24 mouse cellular contexts compared by ENCODE assay signal in genomic region chr11:104007246-104007645, GRCm38 (mm10). TPM values are rescaled to one million over a fixed set of nuclear protein-coding genes. Genes with fewer than 3 reads are reported as not detected.
A peak's percentile ranks its signal among the peaks of the same experiment; 100 is the strongest.
DNase-seq lines count a peak whose midpoint lies in the region; ATAC-seq and TF ChIP-seq lines count a peak whose summit lies in the region.
"Had no signal": no experiment of that assay in that cellular context is flagged by ENCODE, and none has a peak within 500 bp of the region (broad histone marks: within the 10 kb centered on the region; RNA-seq: fewer than 3 reads in every experiment).

No protein-coding gene starts in this region.

- no peak for TF ChIP-seq CTCF in ES-Bruce4 (IDR thresholded peaks at IDR 0.05; ENCODE audit: low read depth, low read length)
- TF ChIP-seq CTCF in olfactory bulb, adult 2 months (IDR thresholded peaks at IDR 0.05; ENCODE audit: insufficient read depth, low read depth, low read length): no peak
- TF ChIP-seq CTCF in forebrain, postnatal 0 days (IDR thresholded peaks at IDR 0.05; ENCODE audit: low read depth): no peak

- no peak overlapping the region for H3K4me2 ChIP-seq in forebrain, postnatal 0 days (ENCODE audit: low read depth)
- H3K4me2 ChIP-seq: embryonic facial prominence, embryonic 13.5 days; embryonic facial prominence, embryonic 15.5 days; forebrain, embryonic 12.5 days had no signal

- TF ChIP-seq EP300 in ES-Bruce4 (IDR thresholded peaks at IDR 0.05; ENCODE audit: insufficient read depth, low read depth, low read length): no peak

- peak overlapping the region; percentile 51 for H3K27ac ChIP-seq in ES-Bruce4 (ENCODE audit: insufficient read depth, low read length)
- peak overlapping the region; percentile 42 for H3K27ac ChIP-seq in olfactory bulb, adult 2 months (ENCODE audit: insufficient read depth, low read depth, low read length)
- H3K27ac ChIP-seq in forebrain, postnatal 0 days (ENCODE audit: low read depth, low read length): no peak overlapping the region
- H3K27ac ChIP-seq: embryonic facial prominence, embryonic 13.5 days; embryonic facial prominence, embryonic 15.5 days; forebrain, embryonic 10.5 days; forebrain, embryonic 12.5 days had no signal

- no peak overlapping the region for H3K9ac ChIP-seq in ES-Bruce4 (ENCODE audit: low read depth, poor library complexity, severe bottlenecking)
- H3K9ac ChIP-seq in forebrain, postnatal 0 days: no peak overlapping the region
- H3K9ac ChIP-seq: embryonic facial prominence, embryonic 13.5 days; embryonic facial prominence, embryonic 15.5 days; forebrain, embryonic 12.5 days had no signal

- no peak for ATAC-seq in forebrain, postnatal 0 days
- ATAC-seq: forebrain, embryonic 14.5 days; forebrain, embryonic 16.5 days had no signal

- no peaks in the 10 kb centered on the region for H3K27me3 ChIP-seq in ES-Bruce4 (ENCODE audit: control insufficient read depth, insufficient read depth, low read length, poor library complexity, severe bottlenecking)
- no peaks in the 10 kb centered on the region for H3K27me3 ChIP-seq in forebrain, postnatal 0 days (ENCODE audit: insufficient read depth, low read length)
- H3K27me3 ChIP-seq: embryonic facial prominence, embryonic 15.5 days; forebrain, embryonic 12.5 days had no signal

- no peak for TF ChIP-seq POLR2A in ES-Bruce4 (IDR thresholded peaks at IDR 0.05; ENCODE audit: insufficient read depth, low read length)
- no peak for TF ChIP-seq POLR2A in olfactory bulb, adult 2 months (IDR thresholded peaks at IDR 0.05; ENCODE audit: insufficient read depth, low read depth, low read length)

- WGBS in olfactory bulb, adult 2 months: 62% methylated on average over 4 of the region's 4 CpGs
- 49% methylated on average over 4 of the region's 4 CpGs for WGBS in forebrain, postnatal 0 days

- no peak overlapping the region for H3K4me3 ChIP-seq in ES-Bruce4 (ENCODE audit: low read depth, low read length)
- no peak overlapping the region for H3K4me3 ChIP-seq in olfactory bulb, adult 2 months (ENCODE audit: insufficient read depth, low read depth, low read length)
- no peak overlapping the region for H3K4me3 ChIP-seq in forebrain, postnatal 0 days (ENCODE audit: low read depth, low read length)
- H3K4me3 ChIP-seq: embryonic facial prominence, embryonic 13.5 days; embryonic facial prominence, embryonic 15.5 days; erythroblast, embryonic 14.5 days; forebrain, embryonic 10.5 days; forebrain, embryonic 12.5 days had no signal

- peaks cover 4% of the 10 kb centered on the region for H3K4me1 ChIP-seq in ES-Bruce4 (ENCODE audit: control insufficient read depth, insufficient read depth, low read length)
- peaks cover 23% of the 10 kb centered on the region for H3K4me1 ChIP-seq in olfactory bulb, adult 2 months (ENCODE audit: control insufficient read depth, insufficient read depth, low read length)
- no peaks in the 10 kb centered on the region for H3K4me1 ChIP-seq in forebrain, postnatal 0 days (ENCODE audit: insufficient read depth)
- H3K4me1 ChIP-seq: forebrain, embryonic 12.5 days had no signal

- DNase-seq in R1 (ENCODE audit: low read depth, low spot score): peak; percentile 47
- DNase-seq in thymus, postnatal 0 days (ENCODE audit: low spot score): no peak
- DNase-seq in ovary, postnatal 36 days (ENCODE audit: low spot score): no peak
- DNase-seq in forebrain, postnatal 0 days: no peak
- DNase-seq: adrenal gland, adult 2 months; adrenal gland, postnatal 10 days; adrenal gland, postnatal 25 days; cerebellum, adult 11 months; cerebellum, adult 18-20 months; cerebellum, adult 8-10 months; cerebellum, adult 9-11 months; cerebellum, postnatal 14 days; cerebellum, postnatal 36 days; embryo, embryonic 11 days had no signal

- H3K9me3 ChIP-seq in ES-Bruce4 (replicated peaks; ENCODE audit: control insufficient read depth, insufficient read depth, low read length, poor library complexity, severe bottlenecking): no peaks in the 10 kb centered on the region
- H3K9me3 ChIP-seq in forebrain, postnatal 0 days (ENCODE audit: low read length): no peaks in the 10 kb centered on the region
- H3K9me3 ChIP-seq: embryonic facial prominence, embryonic 13.5 days; embryonic facial prominence, embryonic 15.5 days; forebrain, embryonic 10.5 days; forebrain, embryonic 12.5 days; G1E had no signal

- H3K36me3 ChIP-seq in ES-Bruce4 (ENCODE audit: control insufficient read depth, insufficient read depth, low read length, poor library complexity, severe bottlenecking): no peaks in the 10 kb centered on the region
- no peaks in the 10 kb centered on the region for H3K36me3 ChIP-seq in forebrain, postnatal 0 days (ENCODE audit: insufficient read depth)
- H3K36me3 ChIP-seq: embryonic facial prominence, embryonic 13.5 days; embryonic facial prominence, embryonic 15.5 days; forebrain, embryonic 10.5 days; forebrain, embryonic 12.5 days; G1E had no signal

RNA-seq across cellular contexts. Expression of gene Arf2, which starts 40.7 kb away (rescaled TPM):
- polyA plus RNA-seq in ES-Bruce4 (2011; ENCODE audit: insufficient read depth, insufficient read length, low read depth, missing spikeins): 16.7 and 16.9 TPM in 2 replicates
- polyA plus RNA-seq in olfactory bulb, adult 2 months (2012; ENCODE audit: insufficient read depth, insufficient read length, low replicate concordance, missing spikeins): not detected in 2 replicates
- polyA plus RNA-seq in thymus, postnatal 0 days (2015; fragmentation: Nextera tagmentation; extraction: Ambion mirVana): 42.2 and 49.6 TPM in 2 replicates
- 202 and 208 TPM in 2 replicates for total RNA-seq in forebrain, postnatal 0 days (2014; rRNA removed)
- 228 and 234 TPM in 2 replicates for polyA plus RNA-seq in forebrain, postnatal 0 days (2015; fragmentation: Nextera tagmentation; extraction: Ambion mirVana)

RNA-seq across cellular contexts. Expression of gene Nsf, which starts 53.4 kb away (rescaled TPM):
- polyA plus RNA-seq in ES-Bruce4 (2011; ENCODE audit: insufficient read depth, insufficient read length, low read depth, missing spikeins): 60.4 and 69.8 TPM in 2 replicates
- 297 and 604 TPM in 2 replicates for polyA plus RNA-seq in olfactory bulb, adult 2 months (2012; ENCODE audit: insufficient read depth, insufficient read length, low replicate concordance, missing spikeins)
- 51.6 and 60.2 TPM in 2 replicates for polyA plus RNA-seq in thymus, postnatal 0 days (2015; fragmentation: Nextera tagmentation; extraction: Ambion mirVana)
- 106 and 134 TPM in 2 replicates for total RNA-seq in forebrain, postnatal 0 days (2014; rRNA removed)
- 121 and 184 TPM in 2 replicates for polyA plus RNA-seq in forebrain, postnatal 0 days (2015; fragmentation: Nextera tagmentation; extraction: Ambion mirVana)

Comparison
In these comparisons a context has a peak if more than half of its experiments do, and no peak if none do; other contexts are left out.
1. RNA of gene Arf2, which starts 40.7 kb away (polyA plus RNA-seq): 228 to 234 TPM in forebrain, postnatal 0 days, 42.2 to 49.6 TPM in thymus, postnatal 0 days and 16.7 to 16.9 TPM in ES-Bruce4; not detected in olfactory bulb, adult 2 months; every median in the first group is over 10 times any median in the second.